Mouse (Mus musculus) urinary bladder, postnatal 10 days (tissue): ENCODE results near the gene Cep170.
A peak's percentile ranks its signal among the peaks of the same experiment; 100 is the strongest.
"Not testable (repeated sequence)": the region's sequence is repeated elsewhere in the genome, so short reads cannot be mapped to it uniquely, and the experiment has no call there.

ENCODE experiments used
- DNase-seq: peaks from one replicate; pipeline ENCODE4 v3.0.0; 2022; ENCODE audit warnings: low spot score

The Cep170 gene

DNA sequence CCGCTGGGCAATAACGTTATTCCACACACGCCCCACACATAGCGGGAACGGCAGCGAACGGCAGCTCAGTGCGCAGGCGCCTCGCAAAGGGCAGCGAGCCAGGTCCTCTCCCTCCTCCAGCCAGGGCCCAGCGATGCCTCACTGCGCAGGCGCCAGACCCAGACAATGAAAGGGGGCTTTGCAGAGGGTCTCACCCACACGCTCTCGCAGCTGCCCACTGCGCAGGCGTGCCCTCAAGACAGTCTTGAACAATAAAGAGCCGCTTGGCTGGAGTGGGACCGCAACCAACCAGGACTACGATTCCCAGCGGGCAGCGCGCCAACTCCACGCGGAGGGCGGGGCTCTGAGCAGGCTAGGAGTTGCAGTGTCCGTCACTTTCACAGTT, at the start of gene Cep170:
TSS of gene Cep170 (minus strand) at position 32 of the 385 bp plus-strand sequence.
- DNase-seq: peak; percentile 86

DNA sequence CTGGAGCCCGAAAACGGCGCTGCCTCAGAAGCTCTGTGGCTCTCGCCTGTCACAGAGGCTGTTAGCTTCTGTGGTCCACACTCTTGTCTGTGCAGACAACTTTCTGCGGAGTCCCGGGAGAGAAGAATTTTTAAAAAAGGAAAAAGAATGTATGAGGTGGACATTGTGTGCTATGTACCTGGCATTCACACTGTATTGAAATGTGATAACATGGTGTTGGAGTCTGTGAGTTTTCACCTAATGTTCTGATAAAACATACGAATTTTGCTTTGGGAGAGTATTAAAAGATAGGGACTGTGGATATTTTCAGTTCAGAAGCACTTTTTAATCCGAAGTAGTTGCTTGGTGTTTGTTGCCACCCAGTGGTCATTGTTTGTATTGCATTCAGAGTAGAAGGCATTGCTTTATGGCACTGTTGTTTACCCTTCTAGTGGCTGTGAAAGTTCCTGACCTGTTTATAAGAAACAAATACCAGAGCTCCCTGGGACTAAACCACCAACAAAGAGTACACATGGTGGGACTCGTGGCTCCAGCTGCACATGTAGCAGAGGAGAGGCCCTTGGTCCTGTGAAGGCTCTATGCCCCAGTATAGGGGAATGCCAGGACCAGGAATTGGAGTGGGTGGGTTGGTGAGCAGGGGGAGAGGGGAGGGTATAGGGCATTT, 48.2 kb upstream of the Cep170 start:
- DNase-seq: no peak

DNA sequence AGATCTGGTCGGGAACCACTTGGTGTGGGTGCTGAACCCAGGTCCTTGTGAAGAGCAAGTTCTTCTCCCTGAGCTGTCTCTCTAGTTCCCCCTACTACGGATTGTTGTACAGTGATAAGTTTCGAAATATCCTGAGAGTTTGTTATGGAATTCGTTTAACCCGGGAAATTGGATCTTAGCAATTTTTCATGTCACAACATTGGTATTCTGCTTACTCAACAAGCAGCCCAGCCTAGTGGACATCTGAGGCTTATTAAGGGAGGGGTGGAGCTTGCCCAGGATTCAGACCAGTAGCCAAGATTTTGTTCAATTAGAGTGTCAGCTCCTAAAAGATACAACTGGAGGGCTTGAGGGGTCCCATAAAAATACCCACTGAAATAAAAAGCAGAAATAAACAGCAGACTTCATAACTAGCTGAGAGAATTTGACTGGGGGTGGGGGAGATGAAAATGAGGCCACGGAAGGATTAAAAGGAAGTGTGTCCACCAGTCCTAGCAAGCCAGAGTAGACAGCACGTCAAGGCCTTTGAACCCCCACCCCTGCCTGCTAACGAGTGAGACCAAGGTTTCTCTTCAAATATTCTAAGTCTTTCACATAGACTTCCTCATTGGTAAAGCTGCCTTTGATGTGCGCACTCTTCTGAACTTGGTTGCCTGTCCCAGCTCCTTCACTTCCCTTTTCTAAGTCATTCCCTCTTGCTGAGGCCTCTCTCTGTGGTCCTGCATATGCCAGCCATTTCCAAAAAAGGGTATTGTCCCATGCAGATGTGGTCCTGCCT, 39.1 kb upstream of the Cep170 start:
- no peak for DNase-seq

DNA sequence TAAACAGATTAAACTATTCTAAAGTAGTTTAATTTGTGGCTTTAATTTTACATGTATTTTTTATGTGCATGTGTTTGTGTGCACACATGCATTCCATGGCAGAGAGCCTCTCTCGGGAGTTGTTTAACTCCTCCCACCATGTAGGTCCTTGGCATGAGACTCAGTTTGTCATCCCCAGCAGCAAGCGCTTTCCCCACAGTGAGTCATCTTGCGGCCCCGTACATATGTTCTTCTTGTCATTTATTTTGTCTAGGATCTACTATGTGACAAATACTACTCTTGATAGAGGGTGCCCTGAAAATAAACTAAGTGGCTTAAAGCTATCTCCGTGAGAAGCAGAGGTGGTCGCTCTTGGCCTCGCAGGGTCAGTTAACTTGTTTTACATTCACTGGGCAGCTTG, 37.5 kb upstream of the Cep170 start:
- no peak for DNase-seq

DNA sequence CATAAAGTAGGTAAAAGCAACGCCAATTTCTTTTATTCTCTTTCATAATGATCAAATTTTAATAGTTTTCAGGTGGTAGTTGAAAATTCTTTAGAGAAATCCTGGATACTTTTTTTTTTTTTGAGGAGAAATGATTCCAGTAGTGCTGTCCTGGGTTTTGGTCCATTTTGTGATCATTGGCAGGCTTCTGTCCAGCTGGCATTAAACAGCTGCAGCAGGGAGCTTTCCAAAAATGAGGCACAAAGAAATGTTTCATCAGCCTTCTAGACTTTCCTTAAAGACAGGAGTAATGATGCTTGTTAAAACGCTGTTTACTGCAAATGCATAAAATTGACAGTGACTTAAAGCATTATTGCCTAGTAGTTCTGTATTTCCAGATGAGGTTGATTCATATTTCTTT, 35.5 kb upstream of the Cep170 start:
- no peak for DNase-seq

DNA sequence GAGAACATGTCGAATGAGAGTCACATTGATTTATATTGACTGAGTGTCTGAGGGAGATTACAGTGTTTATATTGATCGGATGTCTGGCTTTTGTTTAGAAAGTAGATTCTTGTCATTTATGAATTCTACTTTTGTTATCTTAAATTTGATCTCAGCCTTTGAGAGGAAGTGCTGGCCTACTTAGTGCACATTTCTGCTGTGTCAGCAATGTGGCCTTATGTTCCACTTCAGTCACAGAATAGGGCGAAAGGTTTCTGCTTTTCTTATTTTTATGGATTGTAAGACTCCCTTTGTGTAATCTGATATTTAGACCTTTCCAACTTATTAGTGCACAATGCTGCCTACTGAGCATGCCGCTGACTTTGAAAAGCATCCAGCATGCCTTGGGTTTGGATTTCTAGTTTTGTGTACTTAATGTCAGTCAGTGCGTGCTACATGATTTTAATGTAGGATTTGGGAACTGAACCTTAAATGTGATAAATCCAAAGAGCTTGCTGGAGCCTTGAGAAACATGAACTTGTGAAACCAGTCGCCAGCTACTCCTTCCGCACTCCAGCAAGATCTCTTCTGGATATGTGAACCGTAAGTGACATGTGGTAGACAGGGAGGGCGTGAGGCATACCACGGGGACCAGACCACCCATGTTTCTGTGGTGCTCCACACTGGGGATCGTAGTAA, 34.9 kb upstream of the Cep170 start:
- DNase-seq: no peak

DNA sequence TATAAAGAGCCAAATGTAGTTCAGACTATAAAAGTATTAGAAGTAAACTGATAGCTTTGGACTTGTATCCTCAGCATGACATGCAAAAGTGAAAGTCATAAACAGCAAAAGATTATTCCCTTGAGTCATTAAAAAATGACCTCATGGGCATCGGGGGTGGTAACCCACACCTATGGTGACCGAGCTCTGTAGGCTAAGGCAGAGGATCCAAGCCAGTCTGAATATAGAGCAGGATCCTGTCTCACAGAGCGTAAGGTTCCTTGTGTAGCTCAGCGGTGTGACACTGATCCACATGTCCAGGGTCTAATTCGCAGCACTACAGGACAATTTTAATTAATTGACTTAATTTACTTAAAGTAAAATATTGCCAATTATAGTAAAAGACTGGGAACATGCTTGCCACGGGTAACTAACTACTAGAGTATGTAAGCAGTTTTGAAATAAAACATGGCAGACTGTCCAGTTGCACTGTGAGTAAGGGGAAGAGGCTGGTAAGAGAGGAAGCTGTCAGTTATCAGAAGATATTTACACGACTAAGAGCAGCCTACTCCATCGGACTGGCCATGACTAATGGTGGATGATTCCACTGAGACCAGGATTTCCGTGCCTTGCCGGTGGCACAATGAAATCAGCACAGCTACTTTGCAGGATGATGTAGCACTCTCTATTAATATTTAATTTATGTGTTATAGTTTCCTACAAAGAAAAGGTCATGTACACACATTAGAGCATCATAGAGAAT, 33.4 kb upstream of the Cep170 start:
- DNase-seq: no peak

DNA sequence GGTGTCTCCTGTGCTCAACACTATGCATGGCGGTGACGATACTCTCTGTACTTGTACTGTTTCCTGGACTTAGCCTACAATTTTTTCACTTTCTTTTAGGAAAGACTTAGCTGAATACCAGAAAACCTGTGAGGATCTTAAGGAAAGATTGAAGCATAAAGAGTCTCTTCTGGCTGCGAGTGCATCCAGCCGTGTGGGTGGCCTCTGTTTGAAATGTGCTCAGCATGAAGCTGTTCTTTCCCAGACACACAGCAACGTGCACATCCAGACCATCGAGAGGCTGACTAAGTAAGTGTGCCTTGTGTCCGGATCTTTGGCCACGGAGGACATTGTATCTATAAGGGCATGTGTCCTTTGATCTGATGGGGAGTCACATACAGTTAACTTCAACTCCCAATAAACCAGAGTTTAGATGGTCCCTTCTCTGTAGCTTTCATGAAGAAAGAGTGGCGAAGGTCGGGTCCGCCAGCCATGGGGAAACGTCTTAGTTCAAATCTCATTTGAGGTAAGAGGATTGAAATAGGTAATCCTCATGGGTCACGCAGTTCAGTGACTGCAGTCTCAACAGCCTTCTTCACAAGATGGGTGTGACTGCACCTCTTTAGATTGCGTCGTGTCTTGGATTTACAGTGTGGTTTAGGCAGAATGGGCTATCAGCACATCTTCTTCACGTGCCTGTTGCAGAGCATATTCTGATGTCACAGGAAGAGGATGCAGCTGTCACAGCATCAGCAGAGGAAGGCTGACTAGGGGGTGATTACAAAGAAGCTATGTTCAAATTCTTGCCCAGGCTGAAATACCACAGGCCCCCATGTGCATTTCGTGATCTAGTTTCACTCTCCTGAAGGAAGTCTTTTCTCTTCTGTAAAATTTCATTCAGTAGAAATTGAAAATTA, 31.5 kb upstream of the Cep170 start:
- DNase-seq: no peak

DNA sequence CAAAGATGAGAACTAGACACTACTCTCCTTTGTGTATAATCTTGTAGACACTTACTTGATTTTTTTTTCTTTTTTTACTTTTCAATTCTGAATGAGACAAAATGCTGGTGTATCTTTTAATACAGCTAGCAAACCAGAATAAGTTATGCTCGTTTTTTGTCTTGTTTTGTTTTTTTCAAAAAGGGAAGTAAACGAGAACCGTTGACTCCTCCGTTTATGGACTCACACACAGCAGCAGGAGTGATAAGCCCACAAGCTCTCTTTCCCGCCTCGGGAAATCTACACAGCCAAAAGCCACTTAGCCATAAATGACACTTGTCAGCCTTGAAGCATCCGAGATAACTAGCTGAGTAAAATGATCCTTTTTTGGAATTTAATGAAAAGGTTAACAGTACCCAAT, 22.7 kb upstream of the Cep170 start:
- DNase-seq: not testable (repeated sequence)

DNA sequence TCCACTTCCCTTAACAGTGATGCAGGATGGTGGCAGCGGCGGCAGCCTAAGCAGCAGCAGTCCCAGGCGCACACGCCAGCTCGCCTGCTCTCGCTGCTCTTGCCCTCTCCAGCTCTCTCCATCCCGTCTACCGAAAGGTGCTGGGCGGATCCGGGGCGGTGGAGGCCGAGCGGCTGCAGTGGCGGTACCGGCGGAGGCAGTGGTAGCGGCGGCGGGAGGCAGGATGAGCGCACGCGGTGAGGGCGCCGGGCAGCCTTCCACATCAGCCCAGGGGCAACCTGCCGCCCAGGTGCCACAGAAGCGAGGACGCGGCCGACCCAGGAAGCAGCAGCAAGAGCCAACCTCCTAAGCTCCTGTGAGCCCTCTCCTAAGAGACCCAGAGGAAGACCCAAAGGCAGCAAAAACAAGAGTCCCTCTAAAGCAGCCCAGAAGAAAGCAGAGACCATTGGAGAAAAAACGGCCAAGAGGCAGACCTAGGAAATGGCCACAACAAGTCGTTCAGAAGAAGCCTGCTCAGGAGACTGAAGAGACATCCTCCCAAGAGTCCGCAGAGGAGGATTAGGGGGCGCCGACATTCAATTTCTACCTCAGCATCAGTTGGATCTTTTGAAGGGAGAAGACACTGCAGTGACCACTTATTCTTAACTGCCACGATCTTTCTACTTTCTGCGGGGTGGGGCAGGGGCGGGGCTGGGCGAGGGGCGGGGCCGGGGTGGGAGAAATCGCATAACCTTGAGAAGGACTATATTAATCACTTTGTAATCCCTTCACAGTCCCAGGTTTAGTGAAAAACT, 21.8 kb upstream of the Cep170 start:
- DNase-seq: no peak

DNA sequence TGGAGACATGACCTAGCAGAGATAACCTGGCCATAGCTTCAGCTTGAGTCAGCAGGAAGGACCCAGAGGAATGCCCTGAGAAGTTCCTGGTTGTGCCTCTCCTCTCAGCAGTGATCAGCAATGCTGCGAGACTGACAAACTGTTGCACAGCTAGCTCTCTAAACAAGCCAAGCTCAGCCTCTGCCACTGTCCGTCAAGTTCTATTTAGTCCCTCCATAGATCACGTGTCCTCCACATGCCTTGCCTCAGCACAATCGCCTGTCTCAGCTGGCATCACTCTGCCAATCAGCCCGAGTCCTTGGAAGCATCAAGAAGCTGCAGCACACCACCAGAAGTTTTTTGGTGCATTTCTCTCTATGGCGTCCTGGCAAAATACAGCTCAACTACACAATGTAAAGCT, 21.0 kb upstream of the Cep170 start:
- no peak for DNase-seq

DNA sequence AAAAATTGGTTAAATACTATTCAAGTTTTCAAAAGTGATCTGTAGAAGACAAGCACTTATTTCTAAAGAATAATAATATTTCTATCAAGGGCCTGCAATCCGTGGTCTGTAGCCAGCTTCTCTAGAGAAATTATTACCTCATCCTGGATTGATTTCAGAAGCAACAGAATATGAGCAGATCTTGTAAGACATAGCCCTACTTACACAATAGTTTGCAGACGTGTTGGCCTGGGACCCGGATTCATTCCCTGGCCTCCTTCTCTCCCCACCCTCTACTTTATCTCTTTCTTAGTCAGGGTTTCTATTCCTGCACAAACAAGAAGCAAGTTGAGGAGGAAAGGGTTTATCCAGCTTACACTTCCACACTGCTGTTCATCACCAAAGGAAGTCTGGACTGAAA, 20.1 kb upstream of the Cep170 start:
- no peak for DNase-seq

DNA sequence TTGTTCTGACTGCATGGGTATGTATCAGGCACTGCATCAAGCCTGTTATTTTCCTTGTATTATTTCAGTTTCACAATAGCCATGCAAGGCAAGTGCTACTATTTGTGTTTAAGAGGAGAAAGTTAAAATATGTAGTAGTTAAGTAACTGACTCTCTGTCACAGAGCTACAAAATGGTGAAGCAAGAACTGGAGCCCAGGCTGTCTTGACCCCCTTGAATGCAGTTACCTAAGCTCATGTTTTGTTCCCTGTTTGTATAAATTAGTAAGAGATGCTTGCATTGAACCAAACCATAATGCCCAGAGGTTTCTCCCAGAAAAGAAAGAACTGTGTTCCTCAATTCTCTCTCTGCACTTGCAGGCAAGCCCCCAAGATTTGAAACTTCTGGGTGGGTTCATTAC, 19.4 kb upstream of the Cep170 start:
- no peak for DNase-seq

DNA sequence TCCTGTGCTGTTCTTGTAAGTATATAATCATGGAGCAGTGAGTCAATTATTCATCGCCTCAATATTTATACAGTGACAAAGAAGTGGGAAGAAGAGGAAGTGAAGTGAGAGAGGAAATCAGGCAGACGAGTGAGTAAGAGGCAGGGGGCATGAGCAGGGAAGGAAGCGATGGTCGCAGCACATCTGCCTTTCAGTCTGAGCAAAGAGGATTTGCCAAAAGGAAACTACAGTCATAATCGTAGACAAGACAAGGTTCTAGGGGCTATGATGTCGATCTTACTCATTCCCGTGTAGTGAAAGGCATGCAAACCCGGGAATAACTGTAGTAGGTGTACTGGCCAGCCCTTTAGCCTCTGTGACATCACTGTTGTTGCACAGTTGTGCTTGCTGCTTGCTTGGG, 18.7 kb upstream of the Cep170 start:
- DNase-seq: no peak

DNA sequence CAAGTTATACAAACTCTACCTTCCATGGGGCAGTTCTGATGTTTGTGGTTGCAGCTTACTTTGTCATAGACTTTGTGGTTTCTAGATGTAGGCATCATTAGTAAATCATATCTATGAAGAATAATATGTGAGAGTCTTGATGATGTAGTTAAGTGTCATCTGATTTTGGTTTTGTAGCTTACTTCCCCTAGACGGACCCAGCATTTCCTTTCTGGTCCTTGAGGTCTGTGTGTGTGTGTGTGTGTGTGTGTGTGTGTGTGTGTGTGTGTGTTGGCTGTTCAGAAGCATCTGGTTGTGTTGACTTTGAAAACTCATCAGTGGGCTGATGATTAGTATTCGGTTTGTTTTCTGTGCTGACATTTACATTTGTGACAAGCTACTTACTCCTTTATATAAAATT, 18.2 kb upstream of the Cep170 start:
- no peak for DNase-seq

DNA sequence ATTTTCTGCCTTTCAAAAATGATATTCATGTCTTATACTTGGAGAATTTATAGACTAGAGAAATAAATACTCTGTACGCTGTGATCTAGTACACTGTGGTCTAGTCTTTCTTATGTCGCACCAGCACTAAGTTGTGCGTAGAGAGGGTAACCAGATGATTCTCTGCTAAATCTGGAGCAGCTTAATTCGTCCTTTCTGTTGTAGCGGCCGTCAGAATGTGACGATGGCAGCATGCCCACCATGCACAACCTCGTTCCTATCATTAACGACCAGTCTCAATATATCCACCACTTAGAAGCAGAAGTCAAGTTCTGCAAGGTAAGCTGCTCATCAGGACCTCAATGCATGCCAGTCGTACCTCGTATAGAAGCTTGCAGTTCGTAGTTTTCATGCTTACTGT, 14.8 kb upstream of the Cep170 start:
- no peak for DNase-seq

DNA sequence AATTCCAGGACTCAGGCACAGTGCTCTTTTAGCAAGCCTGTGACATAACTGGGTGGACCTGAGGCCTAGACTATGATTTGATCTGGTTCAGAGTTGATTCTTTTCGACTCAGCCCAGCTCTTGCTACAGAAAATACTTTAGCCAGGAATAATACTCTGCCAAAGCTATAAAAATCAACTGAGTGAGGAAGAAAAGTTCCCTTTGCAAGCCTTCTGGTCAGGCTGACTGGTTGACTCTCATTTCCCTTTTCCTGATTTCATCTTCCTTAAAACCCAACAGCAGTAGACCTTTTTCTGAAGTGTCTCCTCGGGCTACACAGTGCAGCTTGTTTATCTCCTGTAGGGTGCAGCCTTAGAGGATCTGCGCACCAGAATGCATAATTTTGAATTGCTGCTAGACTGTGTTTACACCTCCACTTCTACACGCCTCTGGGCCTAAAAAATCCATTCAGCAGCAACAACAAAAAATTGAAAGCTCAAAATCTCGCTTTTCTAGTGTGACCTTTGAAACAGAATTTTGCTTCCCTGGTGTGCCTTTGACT, 14.1 kb upstream of the Cep170 start:
- DNase-seq: no peak

DNA sequence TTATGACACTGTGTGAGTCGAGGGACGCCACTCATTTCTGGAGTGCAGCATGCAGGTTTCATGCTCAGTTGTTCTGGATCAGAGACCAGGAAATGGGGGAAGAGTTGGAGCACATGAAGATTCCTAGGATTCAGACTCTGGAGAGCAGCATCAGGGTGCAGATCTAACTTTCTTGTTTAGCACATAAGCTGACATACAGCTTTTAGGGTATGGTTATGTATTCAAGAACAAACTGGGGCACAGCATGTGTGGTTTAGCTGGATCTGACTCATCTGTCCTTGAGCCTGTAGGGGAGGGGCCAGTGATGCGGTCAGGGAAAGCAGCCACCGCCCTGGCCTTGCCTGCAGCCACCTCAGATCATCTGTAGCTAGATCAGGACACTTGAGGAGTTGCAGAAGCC, 13.5 kb upstream of the Cep170 start:
- DNase-seq: no peak

DNA sequence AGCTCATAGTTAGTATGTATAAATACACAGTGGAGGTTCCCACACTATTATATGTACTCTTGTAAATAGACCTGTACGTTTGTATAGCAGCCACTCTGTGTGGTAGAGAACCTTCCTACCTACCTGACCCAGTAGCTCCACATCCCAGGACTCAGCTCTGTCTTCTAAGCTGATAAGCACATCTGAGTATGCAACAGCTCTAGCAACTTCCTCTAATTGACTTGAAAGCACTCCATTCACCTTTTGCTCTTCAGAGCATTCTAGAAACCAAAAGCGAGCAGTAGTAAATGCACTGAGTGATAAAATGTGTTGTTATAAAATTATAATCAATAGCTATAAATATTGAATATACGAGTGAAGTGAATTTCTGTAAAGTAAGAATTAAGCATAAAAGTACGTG, 13.1 kb upstream of the Cep170 start:
- no peak for DNase-seq

DNA sequence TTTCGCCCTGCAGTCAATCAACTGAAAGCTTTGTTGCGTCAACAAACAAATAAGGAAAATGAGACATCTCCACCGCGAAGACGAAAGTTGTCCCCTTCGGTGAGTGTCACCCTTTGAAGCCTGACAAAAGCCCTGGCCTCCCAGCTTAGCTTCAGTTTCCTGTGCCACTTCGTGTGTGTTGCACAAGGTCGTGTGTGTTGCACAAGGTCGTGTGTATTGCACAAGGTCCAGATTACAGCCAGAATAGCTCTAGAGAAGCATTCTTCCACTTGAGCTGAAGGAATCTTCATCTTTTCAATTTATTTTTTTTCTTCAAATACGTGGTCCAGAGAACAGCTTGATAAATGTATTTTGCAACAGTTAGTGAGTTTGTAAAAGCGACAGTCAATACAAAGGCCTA, 12.3 kb upstream of the Cep170 start:
- DNase-seq: no peak

DNA sequence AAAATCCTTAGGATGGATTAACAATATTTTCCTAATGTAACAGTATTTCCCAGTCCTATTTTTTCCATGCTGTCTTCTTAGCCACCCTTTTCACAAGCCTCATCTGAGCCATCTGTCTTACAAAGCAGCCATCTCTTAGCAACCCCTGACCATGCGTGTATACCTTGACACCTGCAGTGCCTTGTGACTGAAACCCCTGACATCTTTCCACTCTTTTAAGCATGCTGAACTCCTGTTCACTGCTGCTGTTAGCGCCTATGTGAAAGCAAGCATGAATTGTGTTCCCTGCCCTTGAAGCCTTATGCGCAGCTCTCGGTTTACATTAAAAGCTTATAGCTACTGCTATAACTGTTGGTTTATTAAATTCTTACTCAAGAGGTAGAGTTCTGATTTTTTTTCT, 11.2 kb upstream of the Cep170 start:
- no peak for DNase-seq
